Mouse (Mus musculus) hindbrain, embryonic 11.5 days (tissue): Measurements from ENCODE around the gene Lipo1. TPM values are rescaled to one million over a fixed set of nuclear protein-coding genes. Genes with fewer than 3 reads are reported as not detected.
"Not testable (repeated sequence)": the region's sequence is repeated elsewhere in the genome, so short reads cannot be mapped to it uniquely, and the experiment has no call there.

ENCODE experiments used
- ATAC-seq: fragments of 200-750 bp; cut with Nextera tagmentation; 2 replicates; pipeline ENCODE4 v1.8.0; 2017; ENCODE audit warnings: mild to moderate bottlenecking, moderate TSS enrichment, moderate library complexity; ENCODE audit not compliant: low FRiP score
- DNase-seq: peaks from one replicate; pipeline ENCODE4 v3.0.0-alpha.2; 2015; ENCODE audit warnings: low spot score
- H3K27ac ChIP-seq: fragments of 300-500 bp; sonication (generic); 2 replicates; pipeline ENCODE4 v1.5.1; 2014; ENCODE audit warnings: mild to moderate bottlenecking, low read depth, low read length
- H3K27me3 ChIP-seq: fragments of 300-500 bp; sonication (generic); 2 replicates; pipeline ENCODE4 v1.6.1; 2014; ENCODE audit warnings: mild to moderate bottlenecking, low read length, moderate library complexity, mixed read lengths; ENCODE audit not compliant: control insufficient read depth, insufficient read depth
- H3K36me3 ChIP-seq: fragments of 300-500 bp; sonication (generic); 2 replicates; pipeline ENCODE4 v1.6.1; 2014; ENCODE audit warnings: mild to moderate bottlenecking, low read length, moderate library complexity, mixed read lengths; ENCODE audit not compliant: control insufficient read depth, insufficient read depth
- H3K4me1 ChIP-seq: fragments of 300-500 bp; sonication (generic); replicated peaks from 2 replicates; pipeline ENCODE4 v1.6.1; 2014; ENCODE audit warnings: low read length, mixed read lengths; ENCODE audit not compliant: control insufficient read depth, insufficient read depth
- H3K4me2 ChIP-seq: fragments of 300-500 bp; sonication (generic); replicated peaks from 2 replicates; pipeline ENCODE4 v1.6.1; 2014; ENCODE audit warnings: mild to moderate bottlenecking, low read depth, low read length
- H3K4me3 ChIP-seq: fragments of 300-500 bp; sonication (generic); 2 replicates; pipeline ENCODE4 v1.5.1; 2014; ENCODE audit warnings: low read depth, low read length
- H3K9ac ChIP-seq: fragments of 300-500 bp; sonication (generic); 2 replicates; pipeline ENCODE4 v1.6.1; 2014; ENCODE audit warnings: low read depth, low read length
- H3K9me3 ChIP-seq: fragments of 300-500 bp; sonication (generic); 2 replicates; pipeline ENCODE4 v1.6.1; 2016; ENCODE audit warnings: low read length; ENCODE audit not compliant: control insufficient read depth
- WGBS: fragments of 180-500 bp; shearing (Covaris S2); extraction: QIAGEN DNeasy Blood & Tissue Kit; methylation state at CpG from one replicate; pipeline ENCODE4 v1.1.7; 2014; 5-methylcytosine and 5-hydroxymethylcytosine counted together
- polyA plus RNA-seq: library from polyadenylated mRNA; unstranded; fragments of >200 nt; fragmentation: Nextera tagmentation; extraction: Ambion mirVana; gene quantifications from 2 replicates; pipeline ENCODE4 v1.2.1, GENCODE M21; 2014

Gene Lipo1
- not detected in 2 replicates for polyA plus RNA-seq

DNA sequence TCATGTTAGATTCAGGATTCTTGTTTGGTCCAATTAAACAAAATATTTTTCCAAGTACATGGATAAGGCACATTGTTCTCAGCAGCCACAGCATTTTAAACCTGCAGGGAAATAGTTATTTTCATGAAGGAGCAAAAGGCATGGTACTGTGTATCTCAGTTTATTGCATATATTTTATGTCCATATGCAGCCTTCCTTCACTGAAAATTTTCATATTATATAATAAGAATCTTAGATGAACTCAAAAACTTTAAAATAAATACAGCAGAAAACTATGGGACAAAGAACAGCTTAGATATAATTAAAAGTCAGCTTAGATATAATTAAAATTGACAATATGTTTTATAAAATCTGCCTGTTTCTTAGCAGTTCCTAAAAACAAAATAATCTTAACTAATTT is at the start of gene Lipo1:
TSS of gene Lipo1 (minus strand) at position 101 of the 400 bp plus-strand sequence.
- not testable (repeated sequence) for H3K9ac ChIP-seq, ATAC-seq, H3K36me3 ChIP-seq, H3K4me2 ChIP-seq, H3K4me1 ChIP-seq, H3K27me3 ChIP-seq, H3K9me3 ChIP-seq, H3K4me3 ChIP-seq, DNase-seq, H3K27ac ChIP-seq

DNA sequence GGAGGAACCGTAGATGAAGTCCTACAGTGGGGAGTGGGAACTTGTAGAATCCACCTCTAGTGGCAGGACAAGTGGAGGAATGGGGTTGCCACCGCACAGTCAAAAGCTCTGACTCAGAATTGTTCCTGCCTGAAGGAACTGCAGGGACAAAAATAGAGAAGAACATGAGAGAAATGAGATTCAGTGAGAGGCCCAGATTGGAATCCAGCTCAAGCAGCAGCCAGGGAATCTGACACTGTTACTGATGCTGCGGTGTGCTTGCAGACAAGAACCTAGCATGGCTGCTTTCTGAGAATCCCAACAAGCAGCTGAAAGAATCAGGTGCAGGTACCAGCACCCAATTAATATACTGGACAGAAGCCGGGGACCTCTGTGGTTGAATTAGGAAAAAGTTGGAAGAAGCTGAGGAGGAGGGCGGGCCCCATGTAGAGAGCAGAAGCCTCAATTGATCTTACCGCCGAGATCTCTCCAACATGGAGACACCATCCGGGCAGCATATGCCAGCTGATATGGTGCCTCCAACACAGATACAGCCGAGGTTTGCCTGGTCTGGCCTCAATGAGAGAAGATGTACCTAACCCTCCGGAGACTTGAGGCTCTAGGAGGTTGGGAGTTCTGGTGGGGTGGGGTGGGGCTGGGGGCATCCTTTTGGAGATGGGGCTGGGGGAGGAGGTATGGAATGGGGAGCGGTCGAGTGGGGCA is 532 bp downstream of the Lipo1 start:
- WGBS, result 92% methylated on average over 12 of the region's 12 CpGs
- ATAC-seq (no peak), DNase-seq (no peak)
- Histone ChIP-seq H3K4me2 (no peak overlapping the region), H3K27me3 (no peaks in the 10 kb centered on the region), H3K27ac (no peak overlapping the region), H3K36me3 (no peaks in the 10 kb centered on the region), H3K9ac (no peak overlapping the region), H3K9me3 (no peaks in the 10 kb centered on the region), H3K4me1 (no peaks in the 10 kb centered on the region), H3K4me3 (no peak overlapping the region)

DNA sequence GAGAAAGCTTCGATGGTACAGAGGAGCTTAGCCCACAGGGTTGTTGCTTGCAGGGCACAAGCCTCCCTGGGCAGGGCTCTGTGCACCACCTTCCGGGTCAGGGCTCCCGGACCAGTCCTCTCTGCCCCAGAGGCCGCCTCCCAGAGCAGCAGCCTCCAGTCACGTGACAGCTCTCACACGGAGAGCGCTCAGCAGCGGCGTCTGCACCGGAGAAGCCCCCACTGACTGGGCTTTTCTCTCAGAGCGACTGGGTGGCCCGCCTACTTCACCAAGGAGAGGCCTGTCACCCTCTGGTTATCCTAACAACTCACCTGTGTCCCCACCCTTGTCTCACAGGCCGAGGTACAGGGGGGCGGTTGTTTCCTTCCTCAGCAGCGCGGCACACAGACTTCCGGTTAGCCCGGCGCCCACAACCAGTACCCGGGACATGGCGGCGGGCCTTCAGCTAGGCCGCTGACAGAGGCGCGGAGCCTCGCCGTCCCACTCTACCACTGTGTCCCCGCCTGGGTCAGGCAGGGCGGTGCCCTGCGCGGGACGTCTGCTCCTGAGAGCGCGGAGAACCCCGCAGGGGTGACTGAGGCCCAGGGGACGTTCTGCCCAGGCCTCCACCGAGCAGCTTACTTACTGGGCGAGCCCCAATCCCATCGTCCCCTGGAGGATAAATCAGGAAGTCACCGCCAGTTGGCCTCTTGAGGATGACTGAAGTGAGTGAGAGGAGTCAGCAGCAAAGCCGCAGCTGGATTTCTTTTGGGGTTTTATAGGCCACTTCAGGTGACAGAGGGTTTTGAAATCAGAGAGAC is 25.8 kb downstream of the Lipo1 start, which contains the start of gene Lipo3:
TSS of gene Lipo3 (minus strand) at position 665 of the 800 bp plus-strand sequence.
- H3K36me3 ChIP-seq, H3K27ac ChIP-seq, H3K27me3 ChIP-seq, H3K4me2 ChIP-seq, H3K9me3 ChIP-seq, H3K4me3 ChIP-seq, H3K4me1 ChIP-seq, H3K9ac ChIP-seq: not testable (repeated sequence)
- WGBS, result 39% methylated on average over 12 of the region's 41 CpGs
- DNase-seq (peak; percentile 25), ATAC-seq (peak; percentile 98)

DNA sequence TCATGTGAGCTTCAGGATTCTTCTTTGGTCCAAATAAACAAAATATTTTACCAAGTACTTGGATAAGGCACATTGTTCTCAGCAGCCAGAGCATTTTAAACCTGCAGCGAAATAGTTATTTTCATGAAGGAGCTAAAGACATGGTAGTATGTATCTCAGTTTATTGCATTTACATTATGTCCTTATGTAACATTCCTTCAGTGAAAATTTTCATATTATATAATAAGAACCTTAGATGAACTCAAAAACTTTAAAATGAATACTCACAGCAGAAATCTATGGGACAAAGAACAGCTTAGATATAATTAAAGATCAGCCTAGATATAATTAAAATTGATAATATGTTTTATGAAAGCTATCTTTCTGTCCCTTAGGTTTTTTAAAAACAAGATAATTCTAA is 36.0 kb downstream of the Lipo1 start, which contains the start of gene Lipo2:
TSS of gene Lipo2 (minus strand) at position 101 of the 400 bp plus-strand sequence.
- not testable (repeated sequence) for H3K4me1 ChIP-seq, H3K27me3 ChIP-seq, H3K27ac ChIP-seq, DNase-seq, H3K9ac ChIP-seq, H3K9me3 ChIP-seq, H3K4me3 ChIP-seq, ATAC-seq, H3K36me3 ChIP-seq, H3K4me2 ChIP-seq
- WGBS, result 87% methylated on average over 1 of the region's 1 CpGs

Other genes starting within 250 kb of the Lipo1 start
- gene Gm8978, start 162.2 kb downstream of the Lipo1 start, polyA plus RNA-seq, result not detected in 2 replicates
- gene Lipo2, start 36.1 kb downstream of the Lipo1 start, polyA plus RNA-seq, result 0.43 and 0.77 TPM in 2 replicates
- gene Lipo3, start 25.5 kb downstream of the Lipo1 start, polyA plus RNA-seq, result 13.0 and 13.7 TPM in 2 replicates
- not detected in 2 replicates for gene Lipf, start 173.7 kb upstream of the Lipo1 start, polyA plus RNA-seq
- gene Lipk, start 220.8 kb upstream of the Lipo1 start, polyA plus RNA-seq, result not detected in 2 replicates